Mouse (Mus musculus): ENCODE results near the gene Palm3. TPM values are rescaled to one million over a fixed set of nuclear protein-coding genes. Genes with fewer than 3 reads are reported as not detected.
A peak's percentile ranks its signal among the peaks of the same experiment; 100 is the strongest.
"Not testable (repeated sequence)": the region's sequence is repeated elsewhere in the genome, so short reads cannot be mapped to it uniquely, and the experiment has no call there.

The Palm3 gene
- polyA plus RNA-seq, 1 experiment = 7.9 TPM

GRCm38 (mm10) chr8:83976779-83977350 is 44.4 kb upstream of the Palm3 start:
- no peak for DNase-seq
- Histone ChIP-seq H3K4me3 (ENCODE audit: insufficient read depth, low read depth, low read length) (no peak overlapping the region), H3K36me3 (ENCODE audit: control insufficient read depth, insufficient read depth, low read length) (no peaks in the 10 kb centered on the region), H3K27me3 (replicated peaks; ENCODE audit: control insufficient read depth, insufficient read depth, low read length) (no peaks in the 10 kb centered on the region), H3K4me1 (ENCODE audit: control insufficient read depth, insufficient read depth, low read length) (peaks cover 24% of the 10 kb centered on the region), H3K27ac (ENCODE audit: insufficient read depth, low read depth, low read length) (no peak overlapping the region)
- WGBS = 79% methylated on average over 5 of the region's 5 CpGs
- TF ChIP-seq CTCF (conservative IDR thresholded peaks at IDR 0.05; ENCODE audit: insufficient read depth, insufficient read length, low read depth, low read length) (peak; percentile 28), POLR2A (IDR thresholded peaks at IDR 0.05; ENCODE audit: low read depth, low read length) (no peak)

- peak; percentile 60 for DNase-seq
Measured at GRCm38 (mm10) chr8:83977646-83978045, 43.6 kb upstream of the Palm3 start.

GRCm38 (mm10) chr8:83978200-83978599 is 43.1 kb upstream of the Palm3 start:
- H3K4me3 ChIP-seq (ENCODE audit: insufficient read depth, low read depth, low read length) = no peak overlapping the region
- peak overlapping the region; percentile 29 for H3K27ac ChIP-seq (ENCODE audit: insufficient read depth, low read depth, low read length)
- no peaks in the 10 kb centered on the region for H3K36me3 ChIP-seq (ENCODE audit: control insufficient read depth, insufficient read depth, low read length)
- no peaks in the 10 kb centered on the region for H3K27me3 ChIP-seq (replicated peaks; ENCODE audit: control insufficient read depth, insufficient read depth, low read length)
- TF ChIP-seq CTCF (conservative IDR thresholded peaks at IDR 0.05; ENCODE audit: insufficient read depth, insufficient read length, low read depth, low read length) = no peak
- TF ChIP-seq POLR2A (IDR thresholded peaks at IDR 0.05; ENCODE audit: low read depth, low read length) = no peak
- WGBS = 71% methylated on average over 9 of the region's 9 CpGs
- H3K4me1 ChIP-seq (ENCODE audit: control insufficient read depth, insufficient read depth, low read length) = peaks cover 21% of the 10 kb centered on the region
- DNase-seq = no peak

More at GRCm38 (mm10) chr8:83977646-83978045, 43.6 kb upstream of the Palm3 start:
- H3K27me3 ChIP-seq (replicated peaks; ENCODE audit: control insufficient read depth, insufficient read depth, low read length) = no peaks in the 10 kb centered on the region
- no peak overlapping the region for H3K4me3 ChIP-seq (ENCODE audit: insufficient read depth, low read depth, low read length)
- H3K4me1 ChIP-seq (ENCODE audit: control insufficient read depth, insufficient read depth, low read length) = peaks cover 21% of the 10 kb centered on the region
- WGBS = 13% methylated on average over 6 of the region's 6 CpGs
- H3K27ac ChIP-seq (ENCODE audit: insufficient read depth, low read depth, low read length) = peak overlapping the region; percentile 29
- no peak for TF ChIP-seq CTCF (conservative IDR thresholded peaks at IDR 0.05; ENCODE audit: insufficient read depth, insufficient read length, low read depth, low read length)
- no peak for TF ChIP-seq POLR2A (IDR thresholded peaks at IDR 0.05; ENCODE audit: low read depth, low read length)
- H3K36me3 ChIP-seq (ENCODE audit: control insufficient read depth, insufficient read depth, low read length) = no peaks in the 10 kb centered on the region

GRCm38 (mm10) chr8:83980250-83980649 is 41.0 kb upstream of the Palm3 start:
- DNase-seq = no peak
- Histone ChIP-seq H3K4me1 (ENCODE audit: control insufficient read depth, insufficient read depth, low read length) (peaks cover 15% of the 10 kb centered on the region), H3K27me3 (replicated peaks; ENCODE audit: control insufficient read depth, insufficient read depth, low read length) (no peaks in the 10 kb centered on the region), H3K4me3 (ENCODE audit: insufficient read depth, low read depth, low read length) (no peak overlapping the region), H3K27ac (ENCODE audit: insufficient read depth, low read depth, low read length) (no peak overlapping the region), H3K36me3 (ENCODE audit: control insufficient read depth, insufficient read depth, low read length) (no peaks in the 10 kb centered on the region)
- 76% methylated on average over 1 of the region's 1 CpGs for WGBS
- TF ChIP-seq POLR2A (IDR thresholded peaks at IDR 0.05; ENCODE audit: low read depth, low read length) (no peak), CTCF (conservative IDR thresholded peaks at IDR 0.05; ENCODE audit: insufficient read depth, insufficient read length, low read depth, low read length) (no peak)

- no peak for TF ChIP-seq POLR2A (IDR thresholded peaks at IDR 0.05; ENCODE audit: low read depth, low read length)
- Histone ChIP-seq H3K27me3 (replicated peaks; ENCODE audit: control insufficient read depth, insufficient read depth, low read length) (no peaks in the 10 kb centered on the region), H3K4me1 (ENCODE audit: control insufficient read depth, insufficient read depth, low read length) (peaks cover 15% of the 10 kb centered on the region), H3K4me3 (ENCODE audit: insufficient read depth, low read depth, low read length) (no peak overlapping the region), H3K27ac (ENCODE audit: insufficient read depth, low read depth, low read length) (no peak overlapping the region), H3K36me3 (ENCODE audit: control insufficient read depth, insufficient read depth, low read length) (no peaks in the 10 kb centered on the region)
- no peak for DNase-seq
- WGBS = 61% methylated on average over 8 of the region's 8 CpGs
Measured at GRCm38 (mm10) chr8:83980845-83981244, 40.4 kb upstream of the Palm3 start.

- no peak for DNase-seq
- no peak for TF ChIP-seq POLR2A (IDR thresholded peaks at IDR 0.05; ENCODE audit: low read depth, low read length)
- no peak for TF ChIP-seq CTCF (conservative IDR thresholded peaks at IDR 0.05; ENCODE audit: insufficient read depth, insufficient read length, low read depth, low read length)
- no peaks in the 10 kb centered on the region for H3K27me3 ChIP-seq (replicated peaks; ENCODE audit: control insufficient read depth, insufficient read depth, low read length)
- no peak overlapping the region for H3K27ac ChIP-seq (ENCODE audit: insufficient read depth, low read depth, low read length)
- H3K4me1 ChIP-seq (ENCODE audit: control insufficient read depth, insufficient read depth, low read length) = peaks cover 15% of the 10 kb centered on the region
- 94% methylated on average over 7 of the region's 7 CpGs for WGBS
- H3K4me3 ChIP-seq (ENCODE audit: insufficient read depth, low read depth, low read length) = no peak overlapping the region
- H3K36me3 ChIP-seq (ENCODE audit: control insufficient read depth, insufficient read depth, low read length) = no peaks in the 10 kb centered on the region
Measured at GRCm38 (mm10) chr8:83981533-83981932, 39.7 kb upstream of the Palm3 start.

- DNase-seq = no peak
- Histone ChIP-seq H3K4me3 (ENCODE audit: insufficient read depth, low read depth, low read length) (no peak overlapping the region), H3K36me3 (ENCODE audit: control insufficient read depth, insufficient read depth, low read length) (no peaks in the 10 kb centered on the region), H3K4me1 (ENCODE audit: control insufficient read depth, insufficient read depth, low read length) (peaks cover 9% of the 10 kb centered on the region), H3K27ac (ENCODE audit: insufficient read depth, low read depth, low read length) (no peak overlapping the region), H3K27me3 (replicated peaks; ENCODE audit: control insufficient read depth, insufficient read depth, low read length) (no peaks in the 10 kb centered on the region)
- WGBS = 84% methylated on average over 4 of the region's 4 CpGs
- TF ChIP-seq POLR2A (IDR thresholded peaks at IDR 0.05; ENCODE audit: low read depth, low read length) (no peak), CTCF (conservative IDR thresholded peaks at IDR 0.05; ENCODE audit: insufficient read depth, insufficient read length, low read depth, low read length) (no peak)
Measured at GRCm38 (mm10) chr8:83982449-83982848, 38.8 kb upstream of the Palm3 start.

- H3K27ac ChIP-seq (ENCODE audit: insufficient read depth, low read depth, low read length); H3K27me3 ChIP-seq (replicated peaks; ENCODE audit: control insufficient read depth, insufficient read depth, low read length); H3K36me3 ChIP-seq (ENCODE audit: control insufficient read depth, insufficient read depth, low read length); H3K4me3 ChIP-seq (ENCODE audit: insufficient read depth, low read depth, low read length); H3K4me1 ChIP-seq (ENCODE audit: control insufficient read depth, insufficient read depth, low read length); DNase-seq: not testable (repeated sequence)
- 96% methylated on average over 2 of the region's 2 CpGs for WGBS
Measured at GRCm38 (mm10) chr8:83983222-83983621, 38.0 kb upstream of the Palm3 start.

Measured in kidney, adult 2 months (tissue).